In genomic region chrX:94797348-94798182, GRCm38 (mm10) we compare ENCODE assay signal across 8 mouse cellular contexts.
DNase-seq lines count a peak whose midpoint lies in the region; ATAC-seq and TF ChIP-seq lines count a peak whose summit lies in the region.
"Not testable (repeated sequence)": the region's sequence is repeated elsewhere in the genome, so short reads cannot be mapped to it uniquely, and the experiment has no call there.

No protein-coding gene starts in this region.

- H3K9ac ChIP-seq in embryonic facial prominence, embryonic 15.5 days; hindbrain, embryonic 12.5 days; intestine, postnatal 0 days (ENCODE audit: low read depth, low read length); liver, embryonic 11.5 days (ENCODE audit: low read depth, low read length); lung, postnatal 0 days (replicated peaks; ENCODE audit: low read depth); midbrain, postnatal 0 days (replicated peaks; ENCODE audit: low read length, poor library complexity, severe bottlenecking); stomach, embryonic 16.5 days (ENCODE audit: low read length): not testable (repeated sequence)

- ATAC-seq in embryonic facial prominence, embryonic 15.5 days (ENCODE audit: insufficient number of reproducible peaks, low FRiP score, low TSS enrichment, low read depth), result peak; percentile 70
- peak; percentile 55 for ATAC-seq in frontal cortex, adult (ENCODE audit: low TSS enrichment)
- ATAC-seq in hindbrain, embryonic 12.5 days (ENCODE audit: low FRiP score), result peak; percentile 75
- ATAC-seq in intestine, postnatal 0 days, result peak; percentile 58
- peak; percentile 68 for ATAC-seq in liver, embryonic 11.5 days (replicated peaks; ENCODE audit: low FRiP score)
- peak; percentile 72 for ATAC-seq in lung, postnatal 0 days
- ATAC-seq in midbrain, postnatal 0 days (ENCODE audit: low FRiP score), result peak; percentile 78
- ATAC-seq in stomach, embryonic 16.5 days (ENCODE audit: insufficient read depth, low FRiP score), result peak; percentile 76

- DNase-seq in liver, embryonic 11.5 days (ENCODE audit: low spot score); lung, postnatal 0 days (ENCODE audit: low spot score); midbrain, postnatal 0 days (ENCODE audit: low spot score): not testable (repeated sequence)

- TF ChIP-seq CTCF in intestine, postnatal 0 days (IDR thresholded peaks at IDR 0.05; ENCODE audit: low read depth); lung, postnatal 0 days (IDR thresholded peaks at IDR 0.05); midbrain, postnatal 0 days (IDR thresholded peaks at IDR 0.05): not testable (repeated sequence)

- not testable (repeated sequence) for H3K27ac ChIP-seq in embryonic facial prominence, embryonic 15.5 days (replicated peaks); hindbrain, embryonic 12.5 days; intestine, postnatal 0 days (ENCODE audit: low read depth, low read length); liver, embryonic 11.5 days (ENCODE audit: low read depth, low read length); lung, postnatal 0 days (ENCODE audit: low read length); midbrain, postnatal 0 days (ENCODE audit: low read depth, low read length); stomach, embryonic 16.5 days (ENCODE audit: low read length)

- not testable (repeated sequence) for H3K27me3 ChIP-seq in embryonic facial prominence, embryonic 15.5 days; hindbrain, embryonic 12.5 days; intestine, postnatal 0 days (replicated peaks; ENCODE audit: control insufficient read depth, insufficient read depth, low read length); liver, embryonic 11.5 days (replicated peaks; ENCODE audit: control insufficient read depth, insufficient read depth, low read length); lung, postnatal 0 days (replicated peaks; ENCODE audit: insufficient read depth, low read length); midbrain, postnatal 0 days (ENCODE audit: insufficient read depth, low read length); stomach, embryonic 16.5 days (ENCODE audit: control insufficient read depth, insufficient read depth, low read length)

- no CpG with 5 or more reads among the region's 131 CpGs for WGBS in embryonic facial prominence, embryonic 15.5 days
- no CpG with 5 or more reads among the region's 131 CpGs for WGBS in hindbrain, embryonic 12.5 days
- no CpG with 5 or more reads among the region's 131 CpGs for WGBS in intestine, postnatal 0 days
- no CpG with 5 or more reads among the region's 131 CpGs for WGBS in liver, embryonic 11.5 days
- WGBS in lung, postnatal 0 days, result no CpG with 5 or more reads among the region's 131 CpGs
- no CpG with 5 or more reads among the region's 131 CpGs for WGBS in midbrain, postnatal 0 days
- no CpG with 5 or more reads among the region's 131 CpGs for WGBS in stomach, embryonic 16.5 days

- H3K9me3 ChIP-seq in embryonic facial prominence, embryonic 15.5 days (replicated peaks); hindbrain, embryonic 12.5 days (replicated peaks); intestine, postnatal 0 days (ENCODE audit: control insufficient read depth); liver, embryonic 11.5 days (ENCODE audit: control insufficient read depth, low read length); lung, postnatal 0 days (ENCODE audit: low read length); midbrain, postnatal 0 days (ENCODE audit: low read length); stomach, embryonic 16.5 days (replicated peaks; ENCODE audit: control insufficient read depth, low read length): not testable (repeated sequence)

- not testable (repeated sequence) for H3K36me3 ChIP-seq in embryonic facial prominence, embryonic 15.5 days; hindbrain, embryonic 12.5 days; intestine, postnatal 0 days (ENCODE audit: control insufficient read depth, insufficient read depth); liver, embryonic 11.5 days (ENCODE audit: control insufficient read depth, insufficient read depth, low read length); lung, postnatal 0 days (ENCODE audit: insufficient read depth, low read length); midbrain, postnatal 0 days (ENCODE audit: insufficient read depth, low read length); stomach, embryonic 16.5 days (ENCODE audit: control insufficient read depth, insufficient read depth, low read length)

- H3K4me2 ChIP-seq in embryonic facial prominence, embryonic 15.5 days (replicated peaks); hindbrain, embryonic 12.5 days (replicated peaks); intestine, postnatal 0 days (replicated peaks; ENCODE audit: low read depth); liver, embryonic 11.5 days; lung, postnatal 0 days (replicated peaks; ENCODE audit: low read depth, low read length); midbrain, postnatal 0 days (ENCODE audit: low read depth, low read length, poor library complexity, severe bottlenecking); stomach, embryonic 16.5 days (ENCODE audit: low read depth, low read length): not testable (repeated sequence)

- TF ChIP-seq EP300 in lung, postnatal 0 days (IDR thresholded peaks at IDR 0.05), result not testable (repeated sequence)

- not testable (repeated sequence) for H3K4me1 ChIP-seq in embryonic facial prominence, embryonic 15.5 days; hindbrain, embryonic 12.5 days; intestine, postnatal 0 days (replicated peaks; ENCODE audit: control insufficient read depth, insufficient read depth, low read length); liver, embryonic 11.5 days (replicated peaks; ENCODE audit: control insufficient read depth, insufficient read depth, low read length); lung, postnatal 0 days (ENCODE audit: insufficient read depth, low read depth, low read length); midbrain, postnatal 0 days (ENCODE audit: insufficient read depth, low read length); stomach, embryonic 16.5 days (ENCODE audit: control insufficient read depth, insufficient read depth, low read length)

- not testable (repeated sequence) for H3K4me3 ChIP-seq in embryonic facial prominence, embryonic 15.5 days (replicated peaks); hindbrain, embryonic 12.5 days; intestine, postnatal 0 days (ENCODE audit: low read depth, low read length); liver, embryonic 11.5 days (ENCODE audit: low read depth, low read length); lung, postnatal 0 days (ENCODE audit: low read depth, low read length); midbrain, postnatal 0 days (ENCODE audit: low read depth, low read length); stomach, embryonic 16.5 days (replicated peaks; ENCODE audit: low read length)
